8 mouse cellular contexts compared by ENCODE assay signal in the genomic region with DNA sequence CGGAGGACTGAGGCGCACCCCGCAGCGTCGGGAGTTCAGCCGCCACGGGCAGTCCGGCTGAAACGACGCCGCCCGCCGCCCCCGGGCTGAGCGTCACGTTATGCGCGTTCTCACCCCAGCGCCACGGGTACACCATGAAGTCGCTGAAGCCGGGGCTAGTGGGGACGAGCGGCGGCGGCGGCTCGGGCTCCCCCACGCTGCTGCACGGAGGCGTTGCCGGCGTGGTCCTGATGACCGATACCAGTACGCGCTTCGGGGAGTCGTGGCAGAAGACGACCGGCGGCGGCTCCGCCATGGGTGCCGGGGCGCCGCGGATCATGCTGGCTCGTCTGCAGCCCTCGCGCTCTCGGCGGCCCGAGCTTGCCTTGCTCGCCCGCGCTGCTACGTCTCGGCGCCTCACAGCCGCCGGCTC. TPM values are rescaled to one million over a fixed set of nuclear protein-coding genes. Genes with fewer than 3 reads are reported as not detected.
DNase-seq lines count a peak whose midpoint lies in the region; ATAC-seq lines count a peak whose summit lies in the region.

No protein-coding gene starts in this region.

- no peak for DNase-seq in kidney, postnatal 25 days
- DNase-seq in ZHBTc4 (ENCODE audit: low read depth, low spot score): peak; percentile 65
- peak; percentile 63 for DNase-seq in limb, embryonic 11.5 days (ENCODE audit: low spot score)
- DNase-seq in cerebellum, postnatal 14 days: no peak
- no peak for DNase-seq in cerebellum, adult 11 months

- no peaks in the 10 kb centered on the region for H3K9me3 ChIP-seq in kidney, embryonic 16.5 days (ENCODE audit: low read length)
- H3K9me3 ChIP-seq in forebrain, embryonic 15.5 days: no peaks in the 10 kb centered on the region
- no peaks in the 10 kb centered on the region for H3K9me3 ChIP-seq in limb, embryonic 11.5 days (ENCODE audit: control insufficient read depth, low read length)
- H3K9me3 ChIP-seq in neural tube, embryonic 13.5 days: no peaks in the 10 kb centered on the region

- peak overlapping the region; percentile 80 for H3K9ac ChIP-seq in kidney, embryonic 16.5 days (replicated peaks; ENCODE audit: low read length)
- peak overlapping the region; percentile 60 for H3K9ac ChIP-seq in forebrain, embryonic 15.5 days (replicated peaks)
- peak overlapping the region; percentile 62 for H3K9ac ChIP-seq in limb, embryonic 11.5 days (ENCODE audit: low read length)
- peak overlapping the region; percentile 79 for H3K9ac ChIP-seq in neural tube, embryonic 13.5 days

- under 1% methylated on average over 56 of the region's 61 CpGs for WGBS in kidney, embryonic 16.5 days
- WGBS in forebrain, embryonic 15.5 days: under 1% methylated on average over 61 of the region's 61 CpGs
- WGBS in limb, embryonic 11.5 days: under 1% methylated on average over 61 of the region's 61 CpGs
- WGBS in neural tube, embryonic 13.5 days: under 1% methylated on average over 61 of the region's 61 CpGs

- peak overlapping the region; percentile 78 for H3K4me3 ChIP-seq in kidney, embryonic 16.5 days (ENCODE audit: low read length)
- H3K4me3 ChIP-seq in forebrain, embryonic 15.5 days: peak overlapping the region; percentile 58
- peak overlapping the region; percentile 93 for H3K4me3 ChIP-seq in limb, embryonic 11.5 days (ENCODE audit: low read depth, low read length)
- H3K4me3 ChIP-seq in neural tube, embryonic 13.5 days: peak overlapping the region; percentile 81

- H3K4me1 ChIP-seq in kidney, embryonic 16.5 days (ENCODE audit: insufficient read depth, low read length): peaks cover 31% of the 10 kb centered on the region
- H3K4me1 ChIP-seq in forebrain, embryonic 15.5 days: peaks cover 18% of the 10 kb centered on the region
- H3K4me1 ChIP-seq in limb, embryonic 11.5 days (ENCODE audit: control insufficient read depth, insufficient read depth, low read length): no peaks in the 10 kb centered on the region
- peaks cover 13% of the 10 kb centered on the region for H3K4me1 ChIP-seq in neural tube, embryonic 13.5 days (replicated peaks)

- peak; percentile 21 for ATAC-seq in kidney, embryonic 16.5 days (ENCODE audit: low FRiP score, low TSS enrichment)
- ATAC-seq in forebrain, embryonic 15.5 days (replicated peaks): peak; percentile 57
- ATAC-seq in limb, embryonic 11.5 days (ENCODE audit: insufficient number of reproducible peaks, low FRiP score, low TSS enrichment, low read depth): peak; percentile 21
- peak; percentile 70 for ATAC-seq in neural tube, embryonic 13.5 days (ENCODE audit: low read depth)

- H3K27ac ChIP-seq in kidney, embryonic 16.5 days (ENCODE audit: low read length): peak overlapping the region; percentile 95
- H3K27ac ChIP-seq in forebrain, embryonic 15.5 days (replicated peaks): peak overlapping the region; percentile 79
- peak overlapping the region; percentile 80 for H3K27ac ChIP-seq in limb, embryonic 11.5 days (replicated peaks; ENCODE audit: low read depth, low read length)
- H3K27ac ChIP-seq in neural tube, embryonic 13.5 days (replicated peaks): peak overlapping the region; percentile 73

- peak overlapping the region; percentile 88 for H3K4me2 ChIP-seq in kidney, embryonic 16.5 days (replicated peaks; ENCODE audit: low read depth, low read length)
- peak overlapping the region; percentile 80 for H3K4me2 ChIP-seq in forebrain, embryonic 15.5 days (replicated peaks)
- H3K4me2 ChIP-seq in limb, embryonic 11.5 days (ENCODE audit: low read depth, severe bottlenecking): peak overlapping the region; percentile 62
- peak overlapping the region; percentile 93 for H3K4me2 ChIP-seq in neural tube, embryonic 13.5 days

- H3K27me3 ChIP-seq in kidney, embryonic 16.5 days (ENCODE audit: insufficient read depth, low read length): peaks cover 2% of the 10 kb centered on the region; the same call in 1 of the 2 replicates
- no peaks in the 10 kb centered on the region for H3K27me3 ChIP-seq in forebrain, embryonic 15.5 days
- H3K27me3 ChIP-seq in limb, embryonic 11.5 days (ENCODE audit: control insufficient read depth, insufficient read depth, low read length): no peaks in the 10 kb centered on the region
- no peaks in the 10 kb centered on the region for H3K27me3 ChIP-seq in neural tube, embryonic 13.5 days

- H3K36me3 ChIP-seq in kidney, embryonic 16.5 days (ENCODE audit: insufficient read depth, low read length): no peaks in the 10 kb centered on the region
- H3K36me3 ChIP-seq in forebrain, embryonic 15.5 days: no peaks in the 10 kb centered on the region
- no peaks in the 10 kb centered on the region for H3K36me3 ChIP-seq in limb, embryonic 11.5 days (ENCODE audit: control insufficient read depth, insufficient read depth, low read length)
- H3K36me3 ChIP-seq in neural tube, embryonic 13.5 days: no peaks in the 10 kb centered on the region

RNA-seq across cellular contexts. Expression of a gene that starts 0.3 kb away (rescaled TPM):
- polyA plus RNA-seq in kidney, embryonic 16.5 days (2015; fragmentation: Nextera tagmentation; extraction: Ambion mirVana): 16.2 and 17.4 TPM in 2 replicates
- 12.7 and 14.4 TPM in 2 replicates for polyA plus RNA-seq in forebrain, embryonic 15.5 days (2015; fragmentation: Nextera tagmentation; extraction: Ambion mirVana)
- polyA plus RNA-seq in limb, embryonic 11.5 days (2014; fragmentation: Nextera tagmentation; extraction: Ambion mirVana): 15.1 and 15.3 TPM in 2 replicates
- polyA plus RNA-seq in neural tube, embryonic 13.5 days (2015; fragmentation: Nextera tagmentation; extraction: Ambion mirVana): 4.6 and 6.0 TPM in 2 replicates

RNA-seq across cellular contexts. Expression of a gene that starts 8.9 kb away (rescaled TPM):
- polyA plus RNA-seq in kidney, embryonic 16.5 days (2015; fragmentation: Nextera tagmentation; extraction: Ambion mirVana): 28.4 and 29.1 TPM in 2 replicates
- 17.1 and 18.2 TPM in 2 replicates for polyA plus RNA-seq in forebrain, embryonic 15.5 days (2015; fragmentation: Nextera tagmentation; extraction: Ambion mirVana)
- polyA plus RNA-seq in limb, embryonic 11.5 days (2014; fragmentation: Nextera tagmentation; extraction: Ambion mirVana): 24.2 and 24.4 TPM in 2 replicates
- polyA plus RNA-seq in neural tube, embryonic 13.5 days (2015; fragmentation: Nextera tagmentation; extraction: Ambion mirVana): 35.0 and 37.3 TPM in 2 replicates

RNA-seq across cellular contexts. Expression of a gene that starts 23.5 kb away (rescaled TPM):
- polyA plus RNA-seq in kidney, embryonic 16.5 days (2015; fragmentation: Nextera tagmentation; extraction: Ambion mirVana): 5.6 and 5.8 TPM in 2 replicates
- polyA plus RNA-seq in forebrain, embryonic 15.5 days (2015; fragmentation: Nextera tagmentation; extraction: Ambion mirVana): 0.37 and 1.2 TPM in 2 replicates
- polyA plus RNA-seq in limb, embryonic 11.5 days (2014; fragmentation: Nextera tagmentation; extraction: Ambion mirVana): 3.3 and 4.5 TPM in 2 replicates
- 2.5 and 2.6 TPM in 2 replicates for polyA plus RNA-seq in neural tube, embryonic 13.5 days (2015; fragmentation: Nextera tagmentation; extraction: Ambion mirVana)

Comparison
In these comparisons a context has a peak if more than half of its experiments do, and no peak if none do; other contexts are left out.
1. DNase-seq: peak in ZHBTc4 (single experiment) and limb, embryonic 11.5 days (single experiment); none in kidney, postnatal 25 days (0 of 2), cerebellum, postnatal 14 days (0 of 2) and cerebellum, adult 11 months (single experiment).
2. Peak in every context shown above with its lines, with median percentiles within 50 percentile points of each other: ATAC-seq, H3K27ac ChIP-seq, H3K4me2 ChIP-seq, H3K4me3 ChIP-seq and H3K9ac ChIP-seq.